Comparison of ENCODE assay signal across 20 mouse cellular contexts in genomic region chr10:96841956-96842355, GRCm38 (mm10).
DNase-seq lines count a peak whose midpoint lies in the region; TF ChIP-seq lines count a peak whose summit lies in the region.
"Had no signal": no experiment of that assay in that cellular context is flagged by ENCODE, and none has a peak within 500 bp of the region (broad histone marks: within the 10 kb centered on the region; RNA-seq: fewer than 3 reads in every experiment).

No protein-coding gene starts in this region.

- no peak for TF ChIP-seq POLR2A in cerebellum, adult 2 months (IDR thresholded peaks at IDR 0.05; ENCODE audit: borderline replicate concordance, insufficient read depth, low read length)

- DNase-seq in cerebellum, adult 2 months = peak; percentile 51 to 72
- no peak for DNase-seq in cerebellum, postnatal 36 days
- peak; percentile 60 for DNase-seq in brain, adult 2 months (ENCODE audit: low read depth, low spot score)
- DNase-seq in cerebellum, adult 9-11 months = peak; percentile 66
- DNase-seq in cerebellum, postnatal 25 days = peak; percentile 45 to 58
- no peak for DNase-seq in right cerebral cortex, postnatal 36 days (ENCODE audit: low spot score in 2 of 2)
- DNase-seq: adrenal gland, adult 2 months; adrenal gland, postnatal 14 days; embryo, embryonic 11 days; gastrocnemius, postnatal 10 days; gastrocnemius, postnatal 36 days; kidney, adult 11 months; kidney, adult 8-10 months had no signal

- H3K27ac ChIP-seq in cerebellum, adult 2 months (ENCODE audit: insufficient read depth, low read length) = peak overlapping the region; percentile 66; the same call in 1 of the 2 replicates
- H3K27ac ChIP-seq: embryonic facial prominence, embryonic 10.5 days; embryonic facial prominence, embryonic 13.5 days; forebrain, embryonic 10.5 days; forebrain, embryonic 13.5 days; hindbrain, embryonic 10.5 days; hindbrain, embryonic 13.5 days; intestine, embryonic 15.5 days had no signal

- WGBS in cerebellum, adult 2 months = 19% methylated on average over 2 of the region's 2 CpGs

- peaks cover 21% of the 10 kb centered on the region; the same call in 1 of the 2 replicates for H3K4me1 ChIP-seq in cerebellum, adult 2 months (ENCODE audit: control insufficient read depth, insufficient read depth, low read length)
- H3K4me1 ChIP-seq: embryonic facial prominence, embryonic 10.5 days; hindbrain, embryonic 13.5 days; intestine, embryonic 15.5 days had no signal

- no peaks in the 10 kb centered on the region for H3K27me3 ChIP-seq in cerebellum, adult 2 months (ENCODE audit: control insufficient read depth, insufficient read depth, low read length)
- H3K27me3 ChIP-seq: embryonic facial prominence, embryonic 13.5 days; forebrain, embryonic 13.5 days; hindbrain, embryonic 13.5 days; intestine, embryonic 15.5 days had no signal

- no peak overlapping the region for H3K4me3 ChIP-seq in cerebellum, adult 2 months (replicated peaks; ENCODE audit: insufficient read depth, low read depth, low read length)
- H3K4me3 ChIP-seq: embryonic facial prominence, embryonic 10.5 days; embryonic facial prominence, embryonic 13.5 days; forebrain, embryonic 10.5 days; forebrain, embryonic 13.5 days; hindbrain, embryonic 10.5 days; hindbrain, embryonic 13.5 days; intestine, embryonic 15.5 days had no signal

- TF ChIP-seq CTCF in cerebellum, adult 2 months (IDR thresholded peaks at IDR 0.05; ENCODE audit: borderline replicate concordance, insufficient read depth, low read depth, low read length) = no peak

Comparison
In these comparisons a context has a peak if more than half of its experiments do, and no peak if none do; other contexts are left out.
1. DNase-seq: peak in cerebellum, adult 2 months (2 of 2), brain, adult 2 months (single experiment), cerebellum, adult 9-11 months (single experiment) and cerebellum, postnatal 25 days (2 of 2); none in cerebellum, postnatal 36 days (0 of 2) and right cerebral cortex, postnatal 36 days (0 of 2).